Mouse (Mus musculus) kidney, embryonic 16.5 days (tissue): Measurements from ENCODE around the gene C8b. TPM values are rescaled to one million over a fixed set of nuclear protein-coding genes. Genes with fewer than 3 reads are reported as not detected.

ENCODE experiments used
- ATAC-seq: fragments of 200-750 bp; cut with Nextera tagmentation; 2 replicates; pipeline ENCODE4 v1.8.0; 2017; ENCODE audit warnings: moderate TSS enrichment; ENCODE audit not compliant: low FRiP score, low TSS enrichment
- H3K27ac ChIP-seq: fragments of 300-500 bp; sonication (generic); 2 replicates; pipeline ENCODE4 v1.5.1; 2014; ENCODE audit warnings: low read length
- H3K27me3 ChIP-seq: fragments of 300-500 bp; sonication (generic); 2 replicates; pipeline ENCODE4 v1.6.1; 2014; ENCODE audit warnings: low read length, control low read depth, mixed read lengths; ENCODE audit not compliant: insufficient read depth
- H3K36me3 ChIP-seq: fragments of 300-500 bp; sonication (generic); 2 replicates; pipeline ENCODE4 v1.6.1; 2014; ENCODE audit warnings: low read length, control low read depth, mixed read lengths; ENCODE audit not compliant: insufficient read depth
- H3K4me1 ChIP-seq: fragments of 300-500 bp; sonication (generic); 2 replicates; pipeline ENCODE4 v1.6.1; 2014; ENCODE audit warnings: low read length, control low read depth, mixed read lengths; ENCODE audit not compliant: insufficient read depth
- H3K4me2 ChIP-seq: fragments of 300-500 bp; sonication (generic); replicated peaks from 2 replicates; pipeline ENCODE4 v1.6.1; 2014; ENCODE audit warnings: low read depth, low read length
- H3K4me3 ChIP-seq: fragments of 300-500 bp; sonication (generic); 2 replicates; pipeline ENCODE4 v1.5.1; 2014; ENCODE audit warnings: mild to moderate bottlenecking, low read length
- H3K9ac ChIP-seq: fragments of 300-500 bp; sonication (generic); replicated peaks from 2 replicates; pipeline ENCODE4 v1.6.1; 2014; ENCODE audit warnings: low read length
- H3K9me3 ChIP-seq: fragments of 300-500 bp; sonication (generic); 2 replicates; pipeline ENCODE4 v1.6.1; 2016; ENCODE audit warnings: low read length, control low read depth
- WGBS: fragments of 180-500 bp; shearing (Covaris S2); extraction: QIAGEN DNeasy Blood & Tissue Kit; methylation state at CpG from one replicate; pipeline ENCODE4 v1.1.7; 2014; 5-methylcytosine and 5-hydroxymethylcytosine counted together
- polyA plus RNA-seq: library from polyadenylated mRNA; unstranded; fragments of >200 nt; fragmentation: Nextera tagmentation; extraction: Ambion mirVana; gene quantifications from 2 replicates; pipeline ENCODE4 v1.2.1, GENCODE M21; 2015

C8b gene
- polyA plus RNA-seq, 1 experiment from 2014 or later, result 0.20 TPM

- 92% methylated on average over 3 of the region's 3 CpGs for WGBS
Measured at GRCm38 (mm10) chr4:104801625-104802024, 35.5 kb downstream of the C8b start.

GRCm38 (mm10) chr4:104804100-104804499, 38.0 kb downstream of the C8b start:
- Histone ChIP-seq H3K27ac (no peak overlapping the region), H3K4me2 (no peak overlapping the region), H3K27me3 (no peaks in the 10 kb centered on the region), H3K9ac (no peak overlapping the region), H3K9me3 (no peaks in the 10 kb centered on the region), H3K36me3 (no peaks in the 10 kb centered on the region), H3K4me3 (no peak overlapping the region), H3K4me1 (no peaks in the 10 kb centered on the region)
- ATAC-seq, result no peak
- WGBS, result 83% methylated on average over 4 of the region's 4 CpGs

More at GRCm38 (mm10) chr4:104801625-104802024, 35.5 kb downstream of the C8b start:
- Histone ChIP-seq H3K27ac (no peak overlapping the region), H3K4me1 (no peaks in the 10 kb centered on the region), H3K27me3 (no peaks in the 10 kb centered on the region), H3K36me3 (no peaks in the 10 kb centered on the region), H3K4me3 (no peak overlapping the region), H3K4me2 (no peak overlapping the region), H3K9me3 (no peaks in the 10 kb centered on the region), H3K9ac (no peak overlapping the region)
- no peak for ATAC-seq

- Histone ChIP-seq H3K4me3 (no peak overlapping the region), H3K36me3 (no peaks in the 10 kb centered on the region), H3K27me3 (no peaks in the 10 kb centered on the region), H3K27ac (no peak overlapping the region), H3K9me3 (no peaks in the 10 kb centered on the region), H3K9ac (no peak overlapping the region), H3K4me2 (no peak overlapping the region), H3K4me1 (no peaks in the 10 kb centered on the region)
- ATAC-seq, result no peak
- WGBS, result 76% methylated on average over 19 of the region's 19 CpGs
Measured at GRCm38 (mm10) chr4:104805414-104806257, 39.5 kb downstream of the C8b start.

GRCm38 (mm10) chr4:104810710-104811286, 44.7 kb downstream of the C8b start:
- H3K9ac ChIP-seq, result no peak overlapping the region
- WGBS, result 61% methylated on average over 10 of the region's 10 CpGs
- H3K27ac ChIP-seq, result no peak overlapping the region
- no peak overlapping the region for H3K4me2 ChIP-seq
- no peak overlapping the region for H3K4me3 ChIP-seq
- H3K27me3 ChIP-seq, result no peaks in the 10 kb centered on the region
- ATAC-seq, result no peak
- no peaks in the 10 kb centered on the region for H3K4me1 ChIP-seq
- no peaks in the 10 kb centered on the region for H3K36me3 ChIP-seq
- no peaks in the 10 kb centered on the region for H3K9me3 ChIP-seq

GRCm38 (mm10) chr4:104813617-104814016, 47.5 kb downstream of the C8b start:
- no peak overlapping the region for H3K4me3 ChIP-seq

GRCm38 (mm10) chr4:104816519-104817232, 50.6 kb downstream of the C8b start:
- no peak overlapping the region for H3K27ac ChIP-seq
- no peak overlapping the region for H3K9ac ChIP-seq
- no peaks in the 10 kb centered on the region for H3K36me3 ChIP-seq
- 92% methylated on average over 4 of the region's 4 CpGs for WGBS
- no peaks in the 10 kb centered on the region for H3K4me1 ChIP-seq
- no peak overlapping the region for H3K4me3 ChIP-seq
- no peak overlapping the region for H3K4me2 ChIP-seq
- H3K9me3 ChIP-seq, result no peaks in the 10 kb centered on the region
- no peaks in the 10 kb centered on the region for H3K27me3 ChIP-seq
- no peak for ATAC-seq

More at GRCm38 (mm10) chr4:104813617-104814016, 47.5 kb downstream of the C8b start:
- H3K36me3 ChIP-seq, result no peaks in the 10 kb centered on the region
- 84% methylated on average over 2 of the region's 2 CpGs for WGBS
- H3K9ac ChIP-seq, result no peak overlapping the region
- H3K27me3 ChIP-seq, result no peaks in the 10 kb centered on the region
- H3K9me3 ChIP-seq, result no peaks in the 10 kb centered on the region
- no peak for ATAC-seq
- no peak overlapping the region for H3K4me2 ChIP-seq
- H3K27ac ChIP-seq, result no peak overlapping the region
- H3K4me1 ChIP-seq, result no peaks in the 10 kb centered on the region

GRCm38 (mm10) chr4:104817509-104817908, 51.4 kb downstream of the C8b start:
- WGBS, result 48% methylated on average over 2 of the region's 2 CpGs
- no peak overlapping the region for H3K9ac ChIP-seq
- no peaks in the 10 kb centered on the region for H3K9me3 ChIP-seq
- no peaks in the 10 kb centered on the region for H3K4me1 ChIP-seq
- no peaks in the 10 kb centered on the region for H3K27me3 ChIP-seq
- H3K27ac ChIP-seq, result no peak overlapping the region
- no peak overlapping the region for H3K4me2 ChIP-seq
- no peak for ATAC-seq
- H3K36me3 ChIP-seq, result no peaks in the 10 kb centered on the region
- no peak overlapping the region for H3K4me3 ChIP-seq

- WGBS, result 79% methylated on average over 4 of the region's 4 CpGs
- H3K4me1 ChIP-seq, result no peaks in the 10 kb centered on the region
- H3K27me3 ChIP-seq, result no peaks in the 10 kb centered on the region
- H3K27ac ChIP-seq, result no peak overlapping the region
- no peaks in the 10 kb centered on the region for H3K36me3 ChIP-seq
- H3K9me3 ChIP-seq, result no peaks in the 10 kb centered on the region
- no peak overlapping the region for H3K4me3 ChIP-seq
- H3K9ac ChIP-seq, result no peak overlapping the region
- H3K4me2 ChIP-seq, result no peak overlapping the region
- ATAC-seq, result no peak
Measured at GRCm38 (mm10) chr4:104818986-104819385, 52.9 kb downstream of the C8b start.

- Histone ChIP-seq H3K36me3 (no peaks in the 10 kb centered on the region), H3K4me3 (no peak overlapping the region), H3K9me3 (no peaks in the 10 kb centered on the region), H3K4me1 (no peaks in the 10 kb centered on the region), H3K9ac (no peak overlapping the region), H3K27me3 (no peaks in the 10 kb centered on the region), H3K27ac (no peak overlapping the region), H3K4me2 (no peak overlapping the region)
- 59% methylated on average over 4 of the region's 4 CpGs for WGBS
- ATAC-seq, result no peak
Measured at GRCm38 (mm10) chr4:104819891-104820290, 53.8 kb downstream of the C8b start.
